Mouse (Mus musculus) hindbrain, embryonic 11.5 days (tissue): ENCODE results near the gene Fam117a. TPM values are rescaled to one million over a fixed set of nuclear protein-coding genes. Genes with fewer than 3 reads are reported as not detected.
A peak's percentile ranks its signal among the peaks of the same experiment; 100 is the strongest.

Experiments used
- ATAC-seq: fragments of 200-750 bp; cut with Nextera tagmentation; 2 replicates; pipeline ENCODE4 v1.8.0; 2017; ENCODE audit warnings: mild to moderate bottlenecking, moderate TSS enrichment, moderate library complexity; ENCODE audit not compliant: low FRiP score
- DNase-seq: peaks from one replicate; pipeline ENCODE4 v3.0.0-alpha.2; 2015; ENCODE audit warnings: low spot score
- H3K27ac ChIP-seq: fragments of 300-500 bp; sonication (generic); 2 replicates; pipeline ENCODE4 v1.5.1; 2014; ENCODE audit warnings: mild to moderate bottlenecking, low read depth, low read length
- H3K27me3 ChIP-seq: fragments of 300-500 bp; sonication (generic); 2 replicates; pipeline ENCODE4 v1.6.1; 2014; ENCODE audit warnings: mild to moderate bottlenecking, low read length, moderate library complexity, mixed read lengths; ENCODE audit not compliant: control insufficient read depth, insufficient read depth
- H3K36me3 ChIP-seq: fragments of 300-500 bp; sonication (generic); 2 replicates; pipeline ENCODE4 v1.6.1; 2014; ENCODE audit warnings: mild to moderate bottlenecking, low read length, moderate library complexity, mixed read lengths; ENCODE audit not compliant: control insufficient read depth, insufficient read depth
- H3K4me1 ChIP-seq: fragments of 300-500 bp; sonication (generic); replicated peaks from 2 replicates; pipeline ENCODE4 v1.6.1; 2014; ENCODE audit warnings: low read length, mixed read lengths; ENCODE audit not compliant: control insufficient read depth, insufficient read depth
- H3K4me2 ChIP-seq: fragments of 300-500 bp; sonication (generic); replicated peaks from 2 replicates; pipeline ENCODE4 v1.6.1; 2014; ENCODE audit warnings: mild to moderate bottlenecking, low read depth, low read length
- H3K4me3 ChIP-seq: fragments of 300-500 bp; sonication (generic); 2 replicates; pipeline ENCODE4 v1.5.1; 2014; ENCODE audit warnings: low read depth, low read length
- H3K9ac ChIP-seq: fragments of 300-500 bp; sonication (generic); 2 replicates; pipeline ENCODE4 v1.6.1; 2014; ENCODE audit warnings: low read depth, low read length
- H3K9me3 ChIP-seq: fragments of 300-500 bp; sonication (generic); 2 replicates; pipeline ENCODE4 v1.6.1; 2016; ENCODE audit warnings: low read length; ENCODE audit not compliant: control insufficient read depth
- WGBS: fragments of 180-500 bp; shearing (Covaris S2); extraction: QIAGEN DNeasy Blood & Tissue Kit; methylation state at CpG from one replicate; pipeline ENCODE4 v1.1.7; 2014; 5-methylcytosine and 5-hydroxymethylcytosine counted together
- polyA plus RNA-seq: library from polyadenylated mRNA; unstranded; fragments of >200 nt; fragmentation: Nextera tagmentation; extraction: Ambion mirVana; gene quantifications from 2 replicates; pipeline ENCODE4 v1.2.1, GENCODE M21; 2014

Fam117a gene
- polyA plus RNA-seq, 1 experiment from 2014 or later = 11.1 TPM

DNA sequence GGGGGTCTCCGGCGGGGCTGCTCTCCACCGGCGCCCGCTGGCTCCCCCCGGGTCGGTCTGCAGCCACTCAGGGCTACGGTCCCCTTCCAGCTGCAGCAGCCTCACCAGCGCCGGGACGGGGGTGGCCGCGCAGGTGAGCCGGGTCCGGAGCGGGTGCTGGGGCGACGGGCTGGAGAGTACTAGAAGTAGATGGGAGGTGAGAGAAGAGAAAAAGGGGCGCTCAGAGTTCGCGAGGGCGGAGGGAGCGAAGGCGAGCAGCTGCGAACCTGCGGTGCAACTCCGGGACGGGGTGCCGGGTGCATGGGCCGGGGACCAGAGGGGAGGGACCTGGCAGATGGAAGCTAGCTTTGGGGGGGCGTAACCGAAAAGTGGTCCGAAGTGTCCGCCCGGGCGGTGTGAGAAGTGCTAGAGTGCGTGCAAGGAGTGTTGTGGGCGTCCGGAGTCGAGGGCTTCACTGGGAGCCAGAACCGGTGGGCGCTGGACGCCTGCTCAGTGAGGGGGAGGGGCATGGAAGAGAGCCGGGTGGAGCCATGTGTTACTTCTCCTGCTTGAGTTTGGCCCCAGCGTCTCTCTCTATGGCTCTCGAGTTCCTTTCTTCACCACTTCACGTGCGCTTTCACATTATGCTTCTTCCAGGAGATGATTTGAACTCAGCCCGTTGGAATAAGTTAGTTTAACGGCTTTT is 453 bp downstream of the Fam117a start:
- H3K36me3 ChIP-seq = no peaks in the 10 kb centered on the region
- peak overlapping the region; percentile 70 for H3K9ac ChIP-seq
- H3K27me3 ChIP-seq = no peaks in the 10 kb centered on the region
- DNase-seq (peak; percentile 78), ATAC-seq (peak; percentile 85)
- under 1% methylated on average over 45 of the region's 50 CpGs for WGBS
- no peaks in the 10 kb centered on the region for H3K9me3 ChIP-seq
- H3K27ac ChIP-seq = no peak overlapping the region
- H3K4me1 ChIP-seq = peaks cover 2% of the 10 kb centered on the region; the same call in 1 of the 2 replicates
- H3K4me2 ChIP-seq = peak overlapping the region; percentile 89
- peak overlapping the region; percentile 85 for H3K4me3 ChIP-seq

- H3K4me3 ChIP-seq = peak overlapping the region; percentile 85
- DNase-seq (no peak), ATAC-seq (no peak)
- 26% methylated on average over 9 of the region's 9 CpGs for WGBS
- no peaks in the 10 kb centered on the region for H3K36me3 ChIP-seq
- no peak overlapping the region for H3K27ac ChIP-seq
- H3K9ac ChIP-seq = peak overlapping the region; percentile 70
- no peaks in the 10 kb centered on the region for H3K27me3 ChIP-seq
- H3K4me1 ChIP-seq = peaks cover 2% of the 10 kb centered on the region; the same call in 1 of the 2 replicates
- peak overlapping the region; percentile 89 for H3K4me2 ChIP-seq
- H3K9me3 ChIP-seq = no peaks in the 10 kb centered on the region
Observed at GRCm38 (mm10) chr11:95337846-95338342, 1.1 kb downstream of the Fam117a start.

- Histone ChIP-seq H3K36me3 (no peaks in the 10 kb centered on the region), H3K9ac (no peak overlapping the region), H3K4me3 (no peak overlapping the region; the same call in 1 of the 2 replicates), H3K4me1 (peaks cover 2% of the 10 kb centered on the region; the same call in 1 of the 2 replicates), H3K27me3 (no peaks in the 10 kb centered on the region), H3K4me2 (no peak overlapping the region; the same call in 1 of the 2 replicates), H3K27ac (no peak overlapping the region), H3K9me3 (no peaks in the 10 kb centered on the region)
- ATAC-seq (no peak), DNase-seq (peak; percentile 27)
- WGBS = 15% methylated on average over 14 of the region's 14 CpGs
Observed at GRCm38 (mm10) chr11:95339471-95340021, 2.7 kb downstream of the Fam117a start.

- H3K27ac ChIP-seq = no peak overlapping the region
- no peak overlapping the region for H3K9ac ChIP-seq
- WGBS = 76% methylated on average over 1 of the region's 1 CpGs
Observed at GRCm38 (mm10) chr11:95340259-95340658, 3.4 kb downstream of the Fam117a start.

DNA sequence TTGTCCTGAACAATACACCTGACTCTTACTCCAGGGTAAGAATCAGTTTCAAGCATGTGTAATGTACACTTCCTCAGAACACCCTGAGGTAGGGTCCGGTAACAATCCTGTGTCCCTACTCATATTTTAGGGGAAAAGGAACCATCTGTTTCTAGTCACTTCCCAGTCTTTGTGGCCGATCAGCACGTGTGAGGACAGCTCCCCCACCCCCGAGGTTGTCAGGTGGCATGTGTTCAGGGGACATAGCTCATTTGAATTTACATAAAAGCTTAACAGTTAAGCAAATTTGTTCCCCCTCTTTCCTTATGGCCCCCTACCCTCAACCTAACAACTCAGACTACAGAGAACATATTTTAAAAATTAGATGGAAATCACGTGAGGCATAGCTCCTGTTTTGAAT is 3.8 kb downstream of the Fam117a start:
- Histone ChIP-seq H3K4me3 (no peak overlapping the region), H3K9ac (no peak overlapping the region), H3K4me1 (peaks cover 2% of the 10 kb centered on the region; the same call in 1 of the 2 replicates), H3K9me3 (no peaks in the 10 kb centered on the region), H3K36me3 (no peaks in the 10 kb centered on the region), H3K4me2 (no peak overlapping the region), H3K27ac (no peak overlapping the region), H3K27me3 (no peaks in the 10 kb centered on the region)
- WGBS = 43% methylated on average over 5 of the region's 5 CpGs
- ATAC-seq = no peak
- no peak for DNase-seq

More at GRCm38 (mm10) chr11:95340259-95340658, 3.4 kb downstream of the Fam117a start:
- no peak overlapping the region for H3K4me2 ChIP-seq
- DNase-seq (no peak), ATAC-seq (no peak)
- H3K9me3 ChIP-seq = no peaks in the 10 kb centered on the region
- no peaks in the 10 kb centered on the region for H3K36me3 ChIP-seq
- no peaks in the 10 kb centered on the region for H3K27me3 ChIP-seq
- no peak overlapping the region for H3K4me3 ChIP-seq
- peaks cover 2% of the 10 kb centered on the region; the same call in 1 of the 2 replicates for H3K4me1 ChIP-seq

DNA sequence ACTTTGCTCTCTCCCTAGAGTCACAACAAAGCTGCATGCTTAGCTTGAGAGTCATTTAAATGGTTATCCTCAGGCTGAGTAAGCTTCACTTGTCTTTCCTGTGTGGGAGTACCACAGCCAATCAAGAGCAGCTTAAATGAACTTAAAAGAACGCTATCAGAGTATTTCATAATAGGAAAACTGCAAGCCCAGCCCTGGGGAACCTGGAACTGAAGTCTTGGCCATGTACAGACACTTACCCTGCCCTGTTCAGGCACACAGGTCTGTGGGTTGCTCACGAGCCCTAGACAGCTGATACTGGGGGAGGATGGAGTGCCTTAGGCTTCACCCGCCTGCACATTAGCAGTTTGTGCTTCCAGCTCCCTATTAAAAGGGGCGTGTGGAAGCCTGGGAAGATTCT is 6.4 kb downstream of the Fam117a start:
- DNase-seq (no peak), ATAC-seq (no peak)
- 82% methylated on average over 4 of the region's 4 CpGs for WGBS
- Histone ChIP-seq H3K27me3 (no peaks in the 10 kb centered on the region), H3K4me3 (no peak overlapping the region), H3K4me2 (no peak overlapping the region), H3K9ac (no peak overlapping the region), H3K9me3 (no peaks in the 10 kb centered on the region), H3K4me1 (peaks cover 2% of the 10 kb centered on the region; the same call in 1 of the 2 replicates), H3K36me3 (no peaks in the 10 kb centered on the region), H3K27ac (no peak overlapping the region)

DNA sequence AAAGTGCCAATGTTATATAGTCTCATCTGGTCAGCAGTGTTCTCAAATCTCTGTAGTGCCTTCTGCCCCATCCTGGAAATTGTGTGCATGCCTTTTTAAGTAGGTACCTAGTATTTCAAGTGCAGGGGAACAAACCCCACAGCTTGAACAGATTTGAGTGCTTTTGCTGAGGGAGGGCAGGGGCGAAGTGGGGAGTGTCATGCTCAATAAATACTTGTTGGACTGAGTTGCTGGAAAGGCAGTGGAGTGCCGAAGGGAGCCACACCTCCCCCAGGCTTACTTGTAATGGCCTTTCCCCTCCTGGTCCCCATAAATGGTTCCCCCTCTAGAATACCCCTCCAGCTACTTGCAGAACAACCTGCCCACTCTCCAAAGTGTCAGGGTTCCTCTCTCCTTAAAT is 7.4 kb downstream of the Fam117a start:
- Histone ChIP-seq H3K27me3 (no peaks in the 10 kb centered on the region), H3K27ac (no peak overlapping the region), H3K9me3 (no peaks in the 10 kb centered on the region), H3K36me3 (no peaks in the 10 kb centered on the region), H3K9ac (no peak overlapping the region), H3K4me2 (no peak overlapping the region), H3K4me1 (peaks cover 2% of the 10 kb centered on the region; the same call in 1 of the 2 replicates), H3K4me3 (no peak overlapping the region)
- DNase-seq (no peak), ATAC-seq (no peak)
- WGBS = 75% methylated on average over 2 of the region's 2 CpGs

DNA sequence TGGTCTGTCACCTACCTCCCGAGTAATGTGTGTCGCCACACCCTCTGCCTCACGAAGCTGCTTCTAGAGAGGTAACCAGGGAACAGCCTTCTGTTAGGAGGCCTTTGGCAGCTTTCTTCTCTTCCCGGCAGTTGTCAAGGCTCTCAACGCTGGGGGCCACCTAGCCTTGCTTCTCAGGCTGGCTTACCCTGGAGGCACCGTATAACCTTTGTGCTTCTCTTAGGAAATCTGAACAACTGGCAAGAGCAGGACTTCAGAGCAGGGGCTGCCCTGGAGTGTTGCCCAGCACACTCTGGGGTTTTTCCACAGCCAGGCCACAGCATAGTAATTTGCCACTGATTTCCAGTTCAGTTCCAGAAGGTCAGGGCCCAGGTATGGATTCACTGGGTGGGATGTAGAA is 13.5 kb downstream of the Fam117a start:
- Histone ChIP-seq H3K9ac (no peak overlapping the region), H3K27ac (no peak overlapping the region), H3K4me1 (no peaks in the 10 kb centered on the region), H3K4me3 (no peak overlapping the region), H3K4me2 (no peak overlapping the region), H3K27me3 (no peaks in the 10 kb centered on the region), H3K36me3 (no peaks in the 10 kb centered on the region), H3K9me3 (no peaks in the 10 kb centered on the region)
- 82% methylated on average over 6 of the region's 6 CpGs for WGBS
- ATAC-seq = no peak
- DNase-seq = no peak

- H3K4me3 ChIP-seq = no peak overlapping the region
- H3K4me1 ChIP-seq = no peaks in the 10 kb centered on the region
- no peak overlapping the region for H3K4me2 ChIP-seq
- ATAC-seq (no peak), DNase-seq (no peak)
- no peaks in the 10 kb centered on the region for H3K27me3 ChIP-seq
- H3K27ac ChIP-seq = no peak overlapping the region
- 91% methylated on average over 3 of the region's 3 CpGs for WGBS
- H3K36me3 ChIP-seq = no peaks in the 10 kb centered on the region
- H3K9ac ChIP-seq = no peak overlapping the region
- H3K9me3 ChIP-seq = no peaks in the 10 kb centered on the region
Observed at GRCm38 (mm10) chr11:95350960-95351359, 14.1 kb downstream of the Fam117a start.
